Mouse (Mus musculus) heart, adult 8-10 months (tissue): ENCODE measurements at regions not wholly inside any gene's neighbourhood (a gene's known extent, or its start where the extent isn't known, plus 50 kb on each side); places are given as distances from the start of the nearest gene placed in this dataset.
A peak's percentile ranks its signal among the peaks of the same experiment; 100 is the strongest.

Experiments
- DNase-seq: peaks from one replicate; pipeline ENCODE4 v3.0.0; 2022; ENCODE audit warnings: low spot score

DNA sequence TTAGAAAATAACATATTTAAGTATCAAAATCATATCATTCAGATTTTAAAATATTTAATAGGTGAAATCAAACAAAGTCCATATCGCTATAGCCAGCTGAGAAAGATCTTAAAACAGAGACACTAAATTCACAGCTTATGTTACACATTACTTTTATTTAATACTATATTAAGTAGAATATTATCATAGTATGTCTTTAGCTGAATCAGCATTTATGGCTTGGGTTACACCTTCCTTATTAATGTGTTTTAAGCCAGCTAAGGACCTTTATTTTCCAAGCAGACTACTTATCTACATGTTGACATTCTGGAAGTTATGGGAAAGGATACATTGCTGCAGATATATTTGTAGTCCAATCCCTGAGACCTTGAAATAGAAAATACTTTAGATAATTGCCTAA lies 684.9 kb upstream of the Adgrl4 start:
- no peak for DNase-seq

GRCm38 (mm10) chr3:150759854-150760253 lies 677.8 kb upstream of the Adgrl4 start:
- DNase-seq = no peak

DNA sequence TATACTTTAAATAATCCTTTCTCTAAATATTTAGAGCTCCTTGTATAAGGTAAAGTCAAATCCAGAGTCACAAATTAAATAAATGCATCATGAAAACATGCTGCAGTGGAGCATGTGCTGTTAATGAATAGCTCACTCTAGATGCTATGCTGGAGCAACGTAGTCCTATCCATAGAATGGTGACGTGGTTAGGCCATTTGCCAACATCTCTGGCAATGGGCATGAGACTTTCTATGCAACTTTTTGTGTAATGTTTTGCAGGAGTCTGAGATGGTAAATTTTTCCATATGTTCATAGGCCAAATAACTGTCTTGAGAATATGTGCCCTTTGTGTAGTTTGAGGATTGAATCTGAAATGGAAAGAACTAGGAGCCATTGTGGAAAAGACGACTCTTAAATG lies 653.1 kb upstream of the Adgrl4 start:
- DNase-seq = no peak

DNA sequence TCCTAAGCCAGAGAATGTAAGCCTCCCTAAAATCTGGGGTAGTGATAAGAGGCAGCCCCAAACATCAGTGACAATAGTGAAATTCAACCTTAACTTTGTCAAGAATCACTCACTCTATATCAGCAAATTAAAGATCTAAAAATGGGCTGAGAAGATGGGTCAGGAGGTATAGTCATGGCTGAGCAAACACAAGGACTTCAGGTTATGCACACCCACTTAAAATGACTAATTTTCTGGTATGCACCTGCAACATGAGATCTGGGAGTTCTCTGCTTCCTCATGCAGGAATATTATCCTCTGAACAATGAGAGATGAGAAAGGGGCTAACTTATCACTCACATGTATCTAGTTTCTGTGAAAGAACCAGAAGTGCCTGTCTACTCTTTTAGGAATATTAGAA lies 619.9 kb upstream of the Adgrl4 start:
- DNase-seq = no peak

- no peak for DNase-seq
Observed at GRCm38 (mm10) chr3:150819369-150819768, 618.3 kb upstream of the Adgrl4 start.

DNA sequence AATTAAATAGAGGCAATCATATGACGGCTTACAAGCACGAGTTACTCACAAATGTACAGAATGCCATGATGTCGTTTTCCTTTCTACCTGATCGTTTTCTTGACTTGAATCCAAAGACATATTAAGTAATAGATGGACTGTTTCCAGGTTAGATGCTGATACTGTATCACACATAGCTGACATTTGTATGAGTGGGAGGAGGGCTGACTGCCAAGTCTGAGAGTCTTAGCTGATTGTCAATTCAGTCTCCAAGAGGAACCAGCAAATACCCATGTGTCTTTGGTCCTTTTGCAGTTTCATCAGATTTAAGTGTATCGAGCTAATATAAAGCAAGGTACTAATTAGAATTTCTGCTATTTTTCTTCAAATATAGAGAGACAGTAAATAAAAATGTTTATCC lies 617.6 kb upstream of the Adgrl4 start:
- DNase-seq = no peak

- DNase-seq = no peak
Observed at GRCm38 (mm10) chr3:150846029-150846428, 591.7 kb upstream of the Adgrl4 start.

DNA sequence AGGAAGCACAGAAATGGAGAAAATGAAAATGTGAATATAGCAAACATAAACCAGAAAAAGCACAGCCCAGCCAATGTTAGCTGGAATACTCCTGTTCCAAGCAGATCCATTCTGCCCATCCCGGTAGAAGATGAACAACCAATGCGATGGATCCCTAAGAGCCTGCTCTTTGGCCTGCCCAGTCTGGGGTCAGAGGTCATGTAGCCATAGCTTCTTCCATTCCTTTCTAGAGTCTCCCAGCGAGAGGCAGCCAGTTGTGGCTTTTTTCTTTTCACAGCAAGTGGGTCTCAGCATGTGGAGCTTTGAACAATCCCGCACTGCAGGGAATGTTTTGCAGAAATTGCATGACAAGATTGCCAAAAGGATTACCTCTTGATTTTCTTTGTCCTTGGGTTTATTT lies 585.6 kb upstream of the Adgrl4 start:
- no peak for DNase-seq

DNA sequence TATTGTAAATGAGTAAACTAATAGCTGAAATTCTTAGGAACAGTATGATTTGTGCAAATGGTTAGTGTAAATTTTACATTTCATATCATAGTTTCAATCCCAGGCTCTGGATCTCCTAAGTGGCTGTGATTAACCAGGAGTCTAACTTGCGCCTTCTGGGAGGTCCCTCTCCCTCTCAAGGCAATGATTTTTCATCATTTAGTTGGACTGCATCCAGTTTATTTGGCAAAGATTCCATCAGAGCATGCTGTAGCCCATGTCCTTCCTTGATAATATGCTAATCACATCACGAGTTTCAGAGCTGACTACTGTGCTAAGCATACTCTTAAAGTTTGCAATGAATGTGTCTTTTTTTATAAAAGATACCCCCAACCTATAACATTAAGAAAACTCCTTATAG lies 541.0 kb upstream of the Adgrl4 start:
- DNase-seq = no peak

GRCm38 (mm10) chr3:150910091-150910490 lies 527.6 kb upstream of the Adgrl4 start:
- DNase-seq = no peak

DNA sequence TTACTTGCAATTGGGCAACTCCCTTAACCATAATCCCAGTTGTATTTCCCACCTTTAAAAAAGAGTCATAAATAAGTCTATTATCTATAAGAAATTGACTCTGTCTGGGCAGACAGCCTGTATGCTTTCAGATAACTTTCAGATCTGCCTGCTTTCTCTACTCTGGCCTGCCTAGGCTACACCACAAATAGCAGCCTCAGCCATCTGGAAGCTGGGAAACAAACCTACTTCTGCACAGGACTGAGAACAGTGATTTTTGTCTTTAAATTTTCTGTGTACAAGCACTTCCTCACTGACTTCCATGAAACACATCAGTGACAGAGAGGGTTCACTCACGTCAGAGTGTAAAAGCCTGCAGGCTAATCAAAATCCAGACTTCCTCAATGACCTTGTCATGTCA lies 482.8 kb upstream of the Adgrl4 start:
- no peak for DNase-seq

- DNase-seq = no peak
Observed at GRCm38 (mm10) chr3:150999652-151000051, 438.0 kb upstream of the Adgrl4 start.

GRCm38 (mm10) chr3:151000217-151000616 lies 437.5 kb upstream of the Adgrl4 start:
- DNase-seq = no peak

DNA sequence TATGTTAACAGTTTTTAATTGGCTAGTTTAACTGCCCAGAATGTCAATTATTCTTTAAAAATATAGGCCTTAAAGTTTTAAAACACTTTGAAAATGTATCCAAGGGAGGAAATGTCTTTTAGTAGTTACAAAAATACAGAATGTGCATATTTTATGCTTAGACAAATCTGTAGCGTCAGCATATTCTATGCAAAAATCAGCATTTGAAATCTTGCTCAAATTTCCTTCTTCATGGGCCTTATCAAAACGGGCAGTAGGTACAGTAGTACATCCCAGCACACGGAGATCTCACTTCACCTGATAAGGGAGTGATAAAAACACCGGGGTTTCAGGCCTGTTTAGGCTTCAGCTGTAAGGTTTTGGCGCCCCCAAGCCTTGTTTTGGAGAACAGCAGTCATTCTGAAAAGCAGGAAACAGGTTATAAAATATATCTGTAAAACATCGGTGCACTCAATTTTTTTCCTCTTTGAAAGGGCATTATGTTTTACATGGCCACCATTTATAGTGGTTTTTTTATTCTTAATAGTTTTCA lies 435.7 kb upstream of the Adgrl4 start:
- no peak for DNase-seq

DNA sequence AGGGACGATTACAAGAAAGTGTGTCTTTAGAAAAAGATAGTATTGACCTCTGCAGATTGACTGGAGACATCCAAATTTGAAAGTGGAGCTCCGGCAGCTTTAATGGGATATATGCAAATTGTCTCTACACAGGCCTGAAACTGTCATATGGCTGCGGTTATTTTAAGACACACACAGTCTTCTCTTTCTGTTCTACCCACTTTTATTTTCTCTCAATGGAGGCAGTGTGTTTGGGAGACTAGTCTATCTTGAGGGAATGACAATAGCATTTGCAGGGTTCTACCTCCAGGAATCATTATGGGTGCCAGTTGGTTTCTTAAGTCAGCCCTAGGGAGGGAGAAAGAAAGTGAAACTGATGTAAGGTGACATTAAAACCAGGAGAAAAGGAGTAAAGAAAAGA lies 434.2 kb upstream of the Adgrl4 start:
- no peak for DNase-seq

- no peak for DNase-seq
Observed at GRCm38 (mm10) chr3:151003990-151004389, 433.7 kb upstream of the Adgrl4 start.

DNA sequence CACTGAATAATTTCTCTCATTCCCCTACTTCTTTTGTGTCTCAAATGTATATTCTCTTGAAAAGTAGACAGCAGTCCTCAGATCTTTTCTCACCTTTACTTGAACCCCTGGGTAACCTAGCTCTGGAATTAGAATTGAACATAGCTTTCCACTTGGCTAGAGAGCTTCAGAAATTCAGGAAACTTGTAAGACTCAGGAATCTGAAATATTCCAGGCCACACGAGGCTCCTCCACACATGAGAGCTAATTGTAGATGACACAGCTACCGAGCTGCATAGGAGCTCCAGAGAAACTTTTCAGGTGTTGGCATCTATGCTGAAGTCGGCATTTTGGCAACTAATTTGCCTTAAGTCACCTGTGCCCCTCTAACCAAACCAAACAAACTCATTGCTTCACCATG lies 417.7 kb upstream of the Adgrl4 start:
- no peak for DNase-seq

GRCm38 (mm10) chr3:151057491-151057890 lies 380.2 kb upstream of the Adgrl4 start:
- DNase-seq = no peak

- no peak for DNase-seq
Observed at GRCm38 (mm10) chr3:151072322-151072721, 365.4 kb upstream of the Adgrl4 start.

- no peak for DNase-seq
Observed at GRCm38 (mm10) chr3:151116831-151117230, 320.9 kb upstream of the Adgrl4 start.

DNA sequence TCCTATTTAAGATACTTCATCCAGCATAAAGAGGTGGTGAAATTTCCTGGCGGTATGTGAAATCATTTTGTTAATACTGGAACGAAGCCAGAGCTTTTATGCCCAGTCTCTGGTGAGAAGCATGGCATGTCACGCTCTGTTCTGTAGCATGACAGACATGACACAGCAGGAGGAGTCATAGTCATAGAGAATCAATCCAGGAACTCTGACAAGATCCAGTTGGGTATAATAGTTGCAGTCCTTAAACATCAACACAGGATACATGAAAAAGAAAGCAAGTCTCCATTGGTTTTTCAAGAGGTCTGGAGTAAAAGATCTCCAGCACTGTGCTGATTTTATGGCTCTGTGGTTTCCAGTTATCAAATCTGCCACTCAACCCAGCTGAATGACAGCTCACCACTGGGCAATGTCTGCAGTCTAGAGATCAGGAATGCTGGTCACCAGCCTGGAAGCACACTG lies 320.1 kb upstream of the Adgrl4 start:
- no peak for DNase-seq

GRCm38 (mm10) chr3:151124131-151124530 lies 313.6 kb upstream of the Adgrl4 start:
- DNase-seq = no peak

- no peak for DNase-seq
Observed at GRCm38 (mm10) chr3:151146889-151147288, 290.8 kb upstream of the Adgrl4 start.

DNA sequence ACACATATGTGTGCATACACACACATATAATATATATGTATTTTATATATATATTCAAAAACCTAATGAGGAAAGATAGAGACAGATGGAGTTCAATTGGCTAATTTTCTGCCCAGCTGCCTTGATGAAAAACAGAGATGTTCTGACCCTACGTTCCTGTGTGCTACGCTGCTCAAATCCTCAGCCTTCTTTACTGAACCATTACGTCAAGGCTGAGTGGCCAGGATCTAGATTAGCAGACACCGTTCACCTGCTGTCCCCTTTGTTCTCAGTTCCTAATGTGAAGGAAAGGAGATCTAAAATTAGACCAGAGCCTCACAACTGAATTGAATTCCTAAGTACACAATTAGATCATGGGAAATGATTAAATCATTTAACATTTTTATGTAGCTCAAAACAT lies 284.3 kb upstream of the Adgrl4 start:
- peak; percentile 13 for DNase-seq

DNA sequence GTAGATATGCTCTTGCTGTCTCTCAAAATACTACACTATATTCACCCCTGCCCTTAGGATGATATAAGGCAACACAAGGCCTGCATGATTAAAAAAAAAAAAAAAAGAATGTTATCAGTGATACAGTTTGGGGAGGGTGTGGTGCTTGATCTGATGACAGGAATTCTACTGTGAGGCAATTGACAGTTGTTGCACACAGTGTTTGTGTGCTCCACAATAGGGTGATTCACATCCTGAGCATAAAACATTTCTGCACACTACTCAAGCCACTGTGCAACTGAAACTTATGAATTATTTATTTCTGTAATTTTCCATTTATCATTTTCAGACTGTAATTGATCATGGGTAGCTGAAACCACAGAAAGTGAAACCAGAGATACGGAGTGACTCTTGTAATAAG lies 277.2 kb upstream of the Adgrl4 start:
- DNase-seq = no peak
